9 mouse cellular contexts compared by ENCODE assay signal in genomic region chr2:9874467-9875219, GRCm38 (mm10). TPM values are rescaled to one million over a fixed set of nuclear protein-coding genes. Genes with fewer than 3 reads are reported as not detected.
DNase-seq lines count a peak whose midpoint lies in the region; ATAC-seq lines count a peak whose summit lies in the region.
"Had no signal": no experiment of that assay in that cellular context is flagged by ENCODE, and none has a peak within 500 bp of the region (broad histone marks: within the 10 kb centered on the region; RNA-seq: fewer than 3 reads in every experiment).

No protein-coding gene starts in this region.

- no peaks in the 10 kb centered on the region for H3K36me3 ChIP-seq in heart, embryonic 15.5 days
- no peaks in the 10 kb centered on the region for H3K36me3 ChIP-seq in neural tube, embryonic 15.5 days

- ATAC-seq in heart, embryonic 15.5 days (replicated peaks; ENCODE audit: insufficient number of reproducible peaks, insufficient read depth, low FRiP score, low read depth): no peak
- ATAC-seq in neural tube, embryonic 15.5 days (ENCODE audit: low FRiP score): no peak

- H3K27ac ChIP-seq in heart, embryonic 15.5 days: no peak overlapping the region
- H3K27ac ChIP-seq in neural tube, embryonic 15.5 days (replicated peaks): no peak overlapping the region

- no peak for DNase-seq in heart, adult 9 months (ENCODE audit: low spot score in 2 of 2)
- DNase-seq in embryo, embryonic 9.5 days (ENCODE audit: extremely low spot score): peak; percentile 48
- peak; percentile 63 for DNase-seq in induced T-regulatory cell, adult 2 months (ENCODE audit: low read depth)
- DNase-seq in spleen, postnatal 36 days (ENCODE audit: low spot score in 2 of 2): no peak
- DNase-seq in lung, postnatal 36 days: no peak
- no peak for DNase-seq in right cerebral cortex, adult 2 months (ENCODE audit: low spot score in 2 of 2)

- no peak overlapping the region for H3K9ac ChIP-seq in heart, embryonic 15.5 days
- H3K9ac ChIP-seq in neural tube, embryonic 15.5 days (replicated peaks): no peak overlapping the region

- H3K4me2 ChIP-seq in heart, embryonic 15.5 days: peak overlapping the region; percentile 33
- peak overlapping the region; percentile 32 for H3K4me2 ChIP-seq in neural tube, embryonic 15.5 days

- no peaks in the 10 kb centered on the region for H3K9me3 ChIP-seq in heart, embryonic 15.5 days (replicated peaks)
- no peaks in the 10 kb centered on the region for H3K9me3 ChIP-seq in neural tube, embryonic 15.5 days (replicated peaks)

- peaks cover 30% of the 10 kb centered on the region for H3K4me1 ChIP-seq in heart, embryonic 15.5 days (replicated peaks)
- H3K4me1 ChIP-seq in neural tube, embryonic 15.5 days: peaks cover 26% of the 10 kb centered on the region

- 19% methylated on average over 39 of the region's 39 CpGs for WGBS in heart, embryonic 15.5 days
- WGBS in neural tube, embryonic 15.5 days: 11% methylated on average over 39 of the region's 39 CpGs

- H3K27me3 ChIP-seq in heart, embryonic 15.5 days: peaks cover 52% of the 10 kb centered on the region
- peaks cover 84% of the 10 kb centered on the region for H3K27me3 ChIP-seq in neural tube, embryonic 15.5 days (replicated peaks)

- no peak overlapping the region; the same call in 1 of the 2 replicates for H3K4me3 ChIP-seq in heart, embryonic 15.5 days
- H3K4me3 ChIP-seq in neural tube, embryonic 15.5 days (replicated peaks): 0 out of 2 replicates have a peak overlapping the region, but pooled peaks have one; percentile 8

RNA-seq across cellular contexts. Expression of gene 4930412O13Rik, which starts 6.4 kb away (rescaled TPM):
- 0.10 TPM in 1 of 2 replicates, not detected in the other for polyA plus RNA-seq in heart, embryonic 15.5 days (2015; fragmentation: Nextera tagmentation; extraction: Ambion mirVana)
- polyA plus RNA-seq in neural tube, embryonic 15.5 days (2015; fragmentation: Nextera tagmentation; extraction: Ambion mirVana): 0.23 TPM in 1 of 2 replicates, not detected in the other
- polyA plus RNA-seq: stomach, embryonic 14.5 days had no signal

RNA-seq across cellular contexts. Expression of gene 9230102O04Rik, which starts 14.7 kb away (rescaled TPM):
- not detected in 2 replicates for polyA plus RNA-seq in heart, embryonic 15.5 days (2015; fragmentation: Nextera tagmentation; extraction: Ambion mirVana)
- 0.49 TPM in 1 of 2 replicates, not detected in the other for polyA plus RNA-seq in neural tube, embryonic 15.5 days (2015; fragmentation: Nextera tagmentation; extraction: Ambion mirVana)
- polyA plus RNA-seq: stomach, embryonic 14.5 days had no signal

RNA-seq across cellular contexts. Expression of gene Gata3, which starts 15.2 kb away (rescaled TPM):
- polyA plus RNA-seq in heart, embryonic 15.5 days (2015; fragmentation: Nextera tagmentation; extraction: Ambion mirVana): 2.7 and 9.4 TPM in 2 replicates
- 15.6 and 16.0 TPM in 2 replicates for polyA plus RNA-seq in neural tube, embryonic 15.5 days (2015; fragmentation: Nextera tagmentation; extraction: Ambion mirVana)

Comparison
In these comparisons a context has a peak if more than half of its experiments do, and no peak if none do; other contexts are left out.
1. DNase-seq: peak in embryo, embryonic 9.5 days (single experiment) and induced T-regulatory cell, adult 2 months (single experiment); none in heart, adult 9 months (0 of 2), spleen, postnatal 36 days (0 of 2), lung, postnatal 36 days (single experiment) and right cerebral cortex, adult 2 months (0 of 2).